Mouse (Mus musculus) heart, embryonic 13.5 days (tissue): ENCODE results near the gene Hdac10. TPM values are rescaled to one million over a fixed set of nuclear protein-coding genes. Genes with fewer than 3 reads are reported as not detected.

Source experiments
- ATAC-seq: fragments of 200-750 bp; cut with Nextera tagmentation; 2 replicates; pipeline ENCODE4 v1.8.0; 2017; ENCODE audit warnings: moderate TSS enrichment; ENCODE audit not compliant: insufficient number of reproducible peaks, low FRiP score, low TSS enrichment; ENCODE audit errors: extremely low read depth
- H3K27ac ChIP-seq: fragments of 300-500 bp; sonication (generic); replicated peaks from 2 replicates; pipeline ENCODE4 v1.5.1; 2015; ENCODE audit warnings: moderate library complexity, mild to moderate bottlenecking, inconsistent platforms
- H3K27me3 ChIP-seq: fragments of 300-500 bp; sonication (generic); replicated peaks from 2 replicates; pipeline ENCODE4 v1.6.1; 2015; ENCODE audit warnings: mild to moderate bottlenecking, inconsistent platforms
- H3K36me3 ChIP-seq: fragments of 300-500 bp; sonication (generic); 2 replicates; pipeline ENCODE4 v1.6.1; 2015; ENCODE audit warnings: mild to moderate bottlenecking, inconsistent platforms
- H3K4me1 ChIP-seq: fragments of 300-500 bp; sonication (generic); 2 replicates; pipeline ENCODE4 v1.6.1; 2015; ENCODE audit warnings: inconsistent platforms
- H3K4me2 ChIP-seq: fragments of 300-500 bp; sonication (generic); 2 replicates; pipeline ENCODE4 v1.6.1; 2015; ENCODE audit warnings: inconsistent platforms, mild to moderate bottlenecking, moderate library complexity
- H3K4me3 ChIP-seq: fragments of 300-500 bp; sonication (generic); 2 replicates; pipeline ENCODE4 v1.5.1; 2015; ENCODE audit warnings: moderate library complexity, mild to moderate bottlenecking, inconsistent platforms
- H3K9ac ChIP-seq: fragments of 300-500 bp; sonication (generic); 2 replicates; pipeline ENCODE4 v1.6.1; 2015; ENCODE audit warnings: inconsistent platforms, mild to moderate bottlenecking, moderate library complexity
- H3K9me3 ChIP-seq: fragments of 300-500 bp; sonication (generic); 2 replicates; pipeline ENCODE4 v1.6.1; 2016; ENCODE audit warnings: inconsistent platforms
- WGBS: fragments of 180-500 bp; shearing (Covaris S2); methylation state at CpG from one replicate; pipeline ENCODE4 v1.1.7; 2015; ENCODE audit warnings: mixed read lengths; 5-methylcytosine and 5-hydroxymethylcytosine counted together
- polyA plus RNA-seq: library from polyadenylated mRNA; unstranded; fragments of >200 nt; fragmentation: Nextera tagmentation; extraction: Ambion mirVana; gene quantifications from 2 replicates; pipeline ENCODE4 v1.2.1, GENCODE M21; 2015

Gene Hdac10
- polyA plus RNA-seq, 1 experiment from 2014 or later = 15.0 TPM

- Histone ChIP-seq H3K4me1 (peaks cover 33% of the 10 kb centered on the region), H3K27me3 (peaks cover 79% of the 10 kb centered on the region), H3K9ac (no peak overlapping the region), H3K9me3 (no peaks in the 10 kb centered on the region), H3K4me2 (peak overlapping the region; percentile 83; the same call in 1 of the 2 replicates), H3K36me3 (no peaks in the 10 kb centered on the region), H3K4me3 (peak overlapping the region; percentile 69; the same call in 1 of the 2 replicates), H3K27ac (no peak overlapping the region)
- no peak for ATAC-seq
- WGBS = 45% methylated on average over 4 of the region's 4 CpGs
Measured at GRCm38 (mm10) chr15:89147895-89148294, 19.4 kb upstream of the Hdac10 start.

DNA sequence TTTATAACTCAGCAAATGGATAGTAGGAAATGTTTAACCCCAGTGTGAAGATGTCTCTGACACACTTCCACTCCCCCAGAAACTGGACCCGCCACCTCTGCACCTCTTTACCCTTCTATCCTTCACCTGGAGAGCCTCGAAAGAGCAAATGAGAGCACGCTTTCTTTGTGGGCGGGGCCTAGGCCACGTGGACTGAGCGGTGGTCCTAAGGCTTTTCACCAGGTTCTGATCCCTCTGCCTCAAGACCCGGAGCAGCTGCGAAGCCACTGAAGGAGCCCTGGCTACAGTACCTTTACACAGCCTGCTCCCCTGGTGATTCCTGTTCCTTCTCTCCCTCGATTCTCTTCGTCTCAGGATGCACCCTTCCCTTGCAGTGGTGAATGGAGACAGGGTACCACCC is 19.0 kb upstream of the Hdac10 start:
- no peaks in the 10 kb centered on the region for H3K36me3 ChIP-seq
- no peak overlapping the region for H3K27ac ChIP-seq
- peak overlapping the region; percentile 67 for H3K4me2 ChIP-seq
- WGBS = 23% methylated on average over 10 of the region's 10 CpGs
- peak overlapping the region; percentile 39 for H3K4me3 ChIP-seq
- peaks cover 33% of the 10 kb centered on the region for H3K4me1 ChIP-seq
- peaks cover 84% of the 10 kb centered on the region for H3K27me3 ChIP-seq
- no peaks in the 10 kb centered on the region for H3K9me3 ChIP-seq
- no peak overlapping the region for H3K9ac ChIP-seq
- ATAC-seq = no peak

GRCm38 (mm10) chr15:89147024-89147423 is 18.5 kb upstream of the Hdac10 start:
- no peak overlapping the region for H3K27ac ChIP-seq
- peak overlapping the region; percentile 67 for H3K4me2 ChIP-seq
- H3K4me3 ChIP-seq = peak overlapping the region; percentile 39
- no peak for ATAC-seq
- H3K4me1 ChIP-seq = peaks cover 33% of the 10 kb centered on the region
- H3K9ac ChIP-seq = peak overlapping the region; percentile 38
- peaks cover 88% of the 10 kb centered on the region for H3K27me3 ChIP-seq
- H3K36me3 ChIP-seq = no peaks in the 10 kb centered on the region
- H3K9me3 ChIP-seq = no peaks in the 10 kb centered on the region
- 10% methylated on average over 16 of the region's 16 CpGs for WGBS

DNA sequence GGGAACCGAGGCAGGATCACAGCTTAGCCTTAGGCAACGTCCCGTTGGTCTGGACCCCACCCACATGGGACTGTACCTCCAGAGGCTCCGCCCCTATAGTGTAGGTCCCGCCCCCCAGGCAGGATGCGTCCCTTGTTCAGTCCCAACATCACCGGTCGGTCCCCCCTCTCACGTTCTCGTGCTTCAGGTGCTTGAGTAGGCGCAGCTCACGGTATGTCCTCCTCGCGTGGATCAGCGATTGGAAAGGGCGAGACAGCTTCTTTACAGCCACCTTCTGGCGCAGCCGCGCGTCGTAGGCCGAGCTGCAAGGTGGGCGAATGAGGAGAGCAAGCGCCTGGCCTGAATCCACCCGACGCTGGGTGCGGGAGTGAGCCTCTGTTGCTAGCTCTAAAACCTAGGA is 18.0 kb upstream of the Hdac10 start:
- ATAC-seq = no peak
- Histone ChIP-seq H3K27ac (no peak overlapping the region), H3K4me3 (peak overlapping the region; percentile 39), H3K27me3 (peaks cover 93% of the 10 kb centered on the region), H3K9ac (peak overlapping the region; percentile 38), H3K36me3 (no peaks in the 10 kb centered on the region), H3K4me1 (peaks cover 34% of the 10 kb centered on the region), H3K9me3 (no peaks in the 10 kb centered on the region), H3K4me2 (peak overlapping the region; percentile 67)
- 2% methylated on average over 27 of the region's 27 CpGs for WGBS

- Histone ChIP-seq H3K27me3 (peaks cover 98% of the 10 kb centered on the region), H3K36me3 (no peaks in the 10 kb centered on the region), H3K9me3 (no peaks in the 10 kb centered on the region), H3K4me3 (peak overlapping the region; percentile 39; the same call in 1 of the 2 replicates), H3K4me1 (peaks cover 41% of the 10 kb centered on the region), H3K4me2 (peak overlapping the region; percentile 67), H3K27ac (no peak overlapping the region), H3K9ac (no peak overlapping the region)
- 57% methylated on average over 24 of the region's 24 CpGs for WGBS
- ATAC-seq = no peak
Measured at GRCm38 (mm10) chr15:89145813-89146350, 17.4 kb upstream of the Hdac10 start.

- 76% methylated on average over 11 of the region's 11 CpGs for WGBS
- peaks cover 45% of the 10 kb centered on the region for H3K4me1 ChIP-seq
- ATAC-seq = no peak
Measured at GRCm38 (mm10) chr15:89144965-89145364, 16.5 kb upstream of the Hdac10 start.

GRCm38 (mm10) chr15:89143134-89143533 is 14.6 kb upstream of the Hdac10 start:
- H3K27me3 ChIP-seq = peaks cover 97% of the 10 kb centered on the region
- H3K9me3 ChIP-seq = no peaks in the 10 kb centered on the region
- H3K4me2 ChIP-seq = no peak overlapping the region
- no peak overlapping the region for H3K9ac ChIP-seq
- H3K4me1 ChIP-seq = peaks cover 36% of the 10 kb centered on the region
- H3K27ac ChIP-seq = no peak overlapping the region
- no peaks in the 10 kb centered on the region for H3K36me3 ChIP-seq
- 50% methylated on average over 2 of the region's 2 CpGs for WGBS
- no peak overlapping the region for H3K4me3 ChIP-seq
- ATAC-seq = no peak

More at GRCm38 (mm10) chr15:89144965-89145364, 16.5 kb upstream of the Hdac10 start:
- Histone ChIP-seq H3K27ac (no peak overlapping the region), H3K9me3 (no peaks in the 10 kb centered on the region), H3K4me2 (no peak overlapping the region), H3K9ac (no peak overlapping the region), H3K4me3 (no peak overlapping the region), H3K27me3 (peaks cover 100% of the 10 kb centered on the region), H3K36me3 (no peaks in the 10 kb centered on the region)

DNA sequence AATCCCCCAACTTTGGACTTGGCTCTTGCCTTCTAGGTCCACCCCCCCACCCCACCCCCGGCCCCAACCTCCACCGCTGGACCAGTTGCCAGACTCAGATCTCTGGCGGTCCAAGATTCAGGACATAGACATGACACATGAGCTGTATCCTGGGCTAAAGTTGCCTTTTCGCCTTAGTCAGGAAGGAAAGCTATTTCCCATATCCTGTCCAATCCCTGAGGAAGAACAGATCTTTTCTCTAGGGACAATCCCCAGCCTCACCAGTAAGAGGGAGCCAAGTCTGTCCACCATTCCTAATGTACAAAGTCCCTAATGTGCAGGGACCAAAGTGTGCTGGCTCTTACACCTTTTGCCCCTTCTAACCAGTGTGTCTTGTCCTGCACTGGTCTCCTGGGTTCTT is 13.4 kb upstream of the Hdac10 start:
- no peak for ATAC-seq

GRCm38 (mm10) chr15:89141443-89141842 is 12.9 kb upstream of the Hdac10 start:
- WGBS = 24% methylated on average over 5 of the region's 5 CpGs
- Histone ChIP-seq H3K4me1 (peaks cover 40% of the 10 kb centered on the region), H3K4me3 (0 out of 2 replicates have a peak overlapping the region, but pooled peaks have one; percentile 64), H3K9me3 (no peaks in the 10 kb centered on the region), H3K9ac (no peak overlapping the region), H3K4me2 (peak overlapping the region; percentile 90), H3K27me3 (peaks cover 80% of the 10 kb centered on the region), H3K27ac (no peak overlapping the region), H3K36me3 (no peaks in the 10 kb centered on the region)
- ATAC-seq = no peak

More for the DNA sequence above, 13.4 kb upstream of the Hdac10 start:
- no peak overlapping the region for H3K4me2 ChIP-seq
- 41% methylated on average over 4 of the region's 4 CpGs for WGBS
- H3K4me3 ChIP-seq = no peak overlapping the region
- no peak overlapping the region for H3K9ac ChIP-seq
- no peak overlapping the region for H3K27ac ChIP-seq
- no peaks in the 10 kb centered on the region for H3K9me3 ChIP-seq
- H3K27me3 ChIP-seq = peaks cover 85% of the 10 kb centered on the region
- H3K4me1 ChIP-seq = peaks cover 44% of the 10 kb centered on the region
- H3K36me3 ChIP-seq = no peaks in the 10 kb centered on the region

DNA sequence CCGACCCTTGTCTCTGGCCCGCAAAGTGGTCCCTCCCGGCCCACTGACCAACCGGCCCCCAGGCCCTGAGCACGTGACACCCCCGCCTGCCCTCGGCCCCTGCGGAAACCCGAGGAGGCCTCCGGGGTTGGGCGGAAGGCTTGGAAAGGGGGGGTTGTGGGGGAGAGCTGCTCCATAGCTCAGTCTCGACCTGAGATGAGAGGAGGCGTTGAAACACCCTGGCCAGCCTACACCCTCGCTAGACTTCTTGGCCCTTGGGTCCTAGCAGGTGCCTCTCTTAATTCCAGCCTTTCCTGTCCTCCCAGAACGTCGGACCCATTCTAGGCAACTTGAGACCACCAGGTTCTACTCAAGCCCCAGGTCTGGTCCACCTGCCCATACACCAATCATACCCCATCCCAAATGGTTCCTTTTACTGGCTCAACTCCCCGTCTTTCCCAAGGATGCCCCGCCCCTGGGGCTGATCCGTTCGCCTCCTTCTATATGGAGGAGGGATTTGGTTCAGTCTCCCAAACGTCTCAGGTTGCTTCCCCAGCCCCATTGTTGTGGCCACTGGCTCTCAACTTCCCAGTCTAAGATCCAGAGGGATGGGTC is 12.3 kb upstream of the Hdac10 start, which contains the start of gene Mapk12:
Mapk12 (minus strand) TSS at position 45 of the 594 bp plus-strand sequence.
- peak; percentile 40; the same call in 1 of the 2 replicates for ATAC-seq
- Histone ChIP-seq H3K4me1 (peaks cover 36% of the 10 kb centered on the region), H3K4me3 (peak within 1 kb of the TSS; percentile 64), H3K9ac (peak within 1 kb of the TSS; percentile 79), H3K27me3 (peaks cover 74% of the 10 kb centered on the region), H3K9me3 (no peaks in the 10 kb centered on the region), H3K36me3 (no peaks in the 10 kb centered on the region), H3K27ac (no peak within 1 kb of the TSS), H3K4me2 (peak within 1 kb of the TSS; percentile 90)
- under 1% methylated on average over 21 of the region's 21 CpGs for WGBS

- Histone ChIP-seq H3K36me3 (no peaks in the 10 kb centered on the region; the same call in 1 of the 2 replicates), H3K4me2 (peak overlapping the region; percentile 90), H3K4me3 (peak overlapping the region; percentile 64), H3K9me3 (no peaks in the 10 kb centered on the region), H3K4me1 (peaks cover 36% of the 10 kb centered on the region), H3K27ac (no peak overlapping the region), H3K9ac (peak overlapping the region; percentile 79), H3K27me3 (peaks cover 68% of the 10 kb centered on the region)
- ATAC-seq = 0 out of 2 replicates have a peak, but pooled peaks have one; percentile 18
- WGBS = 0% methylated on average over 53 of the region's 53 CpGs
Measured at GRCm38 (mm10) chr15:89140048-89140658, 11.7 kb upstream of the Hdac10 start.
